Mouse (Mus musculus): Measurements from ENCODE around the gene Tbc1d9b. TPM values are rescaled to one million over a fixed set of nuclear protein-coding genes. Genes with fewer than 3 reads are reported as not detected.
"Not testable (repeated sequence)": the region's sequence is repeated elsewhere in the genome, so short reads cannot be mapped to it uniquely, and the experiment has no call there.

Gene Tbc1d9b
- polyA plus RNA-seq, 1 experiment from 2014 or later: 13.1 TPM

- ATAC-seq (ENCODE audit: low read depth): no peak
- Histone ChIP-seq H3K27me3 (ENCODE audit: control insufficient read depth, insufficient read depth, low read depth, low read length) (no peaks in the 10 kb centered on the region), H3K9me3 (replicated peaks; ENCODE audit: control insufficient read depth, low read length) (no peaks in the 10 kb centered on the region), H3K9ac (ENCODE audit: low read depth, low read length) (no peak overlapping the region), H3K4me1 (ENCODE audit: control insufficient read depth, low read depth, low read length) (peaks cover 8% of the 10 kb centered on the region; the same call in 1 of the 2 replicates), H3K4me2 (ENCODE audit: low read depth, low read length) (no peak overlapping the region), H3K27ac (ENCODE audit: low read length) (no peak overlapping the region), H3K4me3 (ENCODE audit: low read depth, low read length) (no peak overlapping the region), H3K36me3 (ENCODE audit: control insufficient read depth, insufficient read depth) (peaks cover 14% of the 10 kb centered on the region)
- WGBS (ENCODE audit: insufficient replicate concordance): 81% methylated on average over 16 of the region's 16 CpGs
These were observed 25.6 kb downstream of the Tbc1d9b start for GRCm38 (mm10) chr11:50156725-50157258.

GRCm38 (mm10) chr11:50158346-50158745, 27.1 kb downstream of the Tbc1d9b start:
- Histone ChIP-seq H3K4me3 (ENCODE audit: low read depth, low read length) (no peak overlapping the region), H3K9ac (ENCODE audit: low read depth, low read length) (no peak overlapping the region), H3K27me3 (ENCODE audit: control insufficient read depth, insufficient read depth, low read depth, low read length) (no peaks in the 10 kb centered on the region), H3K4me2 (ENCODE audit: low read depth, low read length) (no peak overlapping the region), H3K36me3 (ENCODE audit: control insufficient read depth, insufficient read depth) (peaks cover 14% of the 10 kb centered on the region), H3K27ac (ENCODE audit: low read length) (no peak overlapping the region), H3K4me1 (ENCODE audit: control insufficient read depth, low read depth, low read length) (peaks cover 8% of the 10 kb centered on the region), H3K9me3 (replicated peaks; ENCODE audit: control insufficient read depth, low read length) (no peaks in the 10 kb centered on the region)
- 64% methylated on average over 7 of the region's 7 CpGs for WGBS (ENCODE audit: insufficient replicate concordance)
- ATAC-seq (ENCODE audit: low read depth): peak; percentile 24

- WGBS (ENCODE audit: insufficient replicate concordance): 65% methylated on average over 4 of the region's 4 CpGs
- Histone ChIP-seq H3K27ac (ENCODE audit: low read length) (no peak overlapping the region), H3K36me3 (ENCODE audit: control insufficient read depth, insufficient read depth) (peaks cover 17% of the 10 kb centered on the region), H3K4me1 (ENCODE audit: control insufficient read depth, low read depth, low read length) (peaks cover 8% of the 10 kb centered on the region), H3K9ac (ENCODE audit: low read depth, low read length) (no peak overlapping the region), H3K4me3 (ENCODE audit: low read depth, low read length) (no peak overlapping the region), H3K27me3 (ENCODE audit: control insufficient read depth, insufficient read depth, low read depth, low read length) (no peaks in the 10 kb centered on the region), H3K9me3 (replicated peaks; ENCODE audit: control insufficient read depth, low read length) (no peaks in the 10 kb centered on the region), H3K4me2 (ENCODE audit: low read depth, low read length) (no peak overlapping the region)
- no peak for ATAC-seq (ENCODE audit: low read depth)
These were observed 28.2 kb downstream of the Tbc1d9b start for GRCm38 (mm10) chr11:50159347-50159746.

GRCm38 (mm10) chr11:50161578-50162304, 30.5 kb downstream of the Tbc1d9b start:
- Histone ChIP-seq H3K4me2 (ENCODE audit: low read depth, low read length) (no peak overlapping the region), H3K36me3 (ENCODE audit: control insufficient read depth, insufficient read depth) (peaks cover 9% of the 10 kb centered on the region)
- WGBS (ENCODE audit: insufficient replicate concordance): 49% methylated on average over 10 of the region's 10 CpGs

GRCm38 (mm10) chr11:50162338-50163050, 31.3 kb downstream of the Tbc1d9b start:
- peak; percentile 28; the same call in 1 of the 2 replicates for ATAC-seq (ENCODE audit: low read depth)
- Histone ChIP-seq H3K27me3 (ENCODE audit: control insufficient read depth, insufficient read depth, low read depth, low read length) (no peaks in the 10 kb centered on the region), H3K4me3 (ENCODE audit: low read depth, low read length) (no peak overlapping the region), H3K4me1 (ENCODE audit: control insufficient read depth, low read depth, low read length) (peaks cover 8% of the 10 kb centered on the region), H3K9me3 (replicated peaks; ENCODE audit: control insufficient read depth, low read length) (no peaks in the 10 kb centered on the region), H3K9ac (ENCODE audit: low read depth, low read length) (no peak overlapping the region), H3K27ac (ENCODE audit: low read length) (no peak overlapping the region), H3K4me2 (ENCODE audit: low read depth, low read length) (no peak overlapping the region), H3K36me3 (ENCODE audit: control insufficient read depth, insufficient read depth) (peaks cover 4% of the 10 kb centered on the region)
- 66% methylated on average over 3 of the region's 3 CpGs for WGBS (ENCODE audit: insufficient replicate concordance)

More at GRCm38 (mm10) chr11:50161578-50162304, 30.5 kb downstream of the Tbc1d9b start:
- ATAC-seq (ENCODE audit: low read depth): peak; percentile 37; the same call in 1 of the 2 replicates
- Histone ChIP-seq H3K4me1 (ENCODE audit: control insufficient read depth, low read depth, low read length) (peaks cover 8% of the 10 kb centered on the region), H3K27me3 (ENCODE audit: control insufficient read depth, insufficient read depth, low read depth, low read length) (no peaks in the 10 kb centered on the region), H3K9me3 (replicated peaks; ENCODE audit: control insufficient read depth, low read length) (no peaks in the 10 kb centered on the region), H3K4me3 (ENCODE audit: low read depth, low read length) (no peak overlapping the region), H3K27ac (ENCODE audit: low read length) (no peak overlapping the region), H3K9ac (ENCODE audit: low read depth, low read length) (no peak overlapping the region)

GRCm38 (mm10) chr11:50168352-50168751, 37.2 kb downstream of the Tbc1d9b start:
- no peak for ATAC-seq (ENCODE audit: low read depth)
- Histone ChIP-seq H3K36me3 (ENCODE audit: control insufficient read depth, insufficient read depth) (peaks cover 12% of the 10 kb centered on the region), H3K4me3 (ENCODE audit: low read depth, low read length) (no peak overlapping the region), H3K27ac (ENCODE audit: low read length) (no peak overlapping the region), H3K9ac (ENCODE audit: low read depth, low read length) (no peak overlapping the region), H3K27me3 (ENCODE audit: control insufficient read depth, insufficient read depth, low read depth, low read length) (no peaks in the 10 kb centered on the region), H3K9me3 (replicated peaks; ENCODE audit: control insufficient read depth, low read length) (no peaks in the 10 kb centered on the region), H3K4me2 (ENCODE audit: low read depth, low read length) (no peak overlapping the region), H3K4me1 (ENCODE audit: control insufficient read depth, low read depth, low read length) (no peaks in the 10 kb centered on the region)
- WGBS (ENCODE audit: insufficient replicate concordance): 70% methylated on average over 5 of the region's 5 CpGs

GRCm38 (mm10) chr11:50174111-50174729, 43.0 kb downstream of the Tbc1d9b start, which contains the start of gene Mrnip:
TSS of gene Mrnip (plus strand) at chr11:50174444.
- H3K9me3 ChIP-seq (replicated peaks; ENCODE audit: control insufficient read depth, low read length); ATAC-seq (ENCODE audit: low read depth); H3K27me3 ChIP-seq (ENCODE audit: control insufficient read depth, insufficient read depth, low read depth, low read length); H3K36me3 ChIP-seq (ENCODE audit: control insufficient read depth, insufficient read depth): not testable (repeated sequence)
- Histone ChIP-seq H3K4me1 (ENCODE audit: control insufficient read depth, low read depth, low read length) (peaks cover 20% of the 10 kb centered on the region), H3K4me2 (ENCODE audit: low read depth, low read length) (peak within 1 kb of the TSS; percentile 86), H3K4me3 (ENCODE audit: low read depth, low read length) (peak within 1 kb of the TSS; percentile 78), H3K27ac (ENCODE audit: low read length) (peak within 1 kb of the TSS; percentile 85), H3K9ac (ENCODE audit: low read depth, low read length) (peak within 1 kb of the TSS; percentile 77)
- WGBS (ENCODE audit: insufficient replicate concordance): 5% methylated on average over 19 of the region's 19 CpGs

GRCm38 (mm10) chr11:50174730-50175187, 43.6 kb downstream of the Tbc1d9b start:
- Histone ChIP-seq H3K27ac (ENCODE audit: low read length) (peak overlapping the region; percentile 85), H3K27me3 (ENCODE audit: control insufficient read depth, insufficient read depth, low read depth, low read length) (no peaks in the 10 kb centered on the region), H3K4me1 (ENCODE audit: control insufficient read depth, low read depth, low read length) (peaks cover 21% of the 10 kb centered on the region), H3K9me3 (replicated peaks; ENCODE audit: control insufficient read depth, low read length) (no peaks in the 10 kb centered on the region), H3K36me3 (ENCODE audit: control insufficient read depth, insufficient read depth) (peaks cover 5% of the 10 kb centered on the region; the same call in 1 of the 2 replicates), H3K9ac (ENCODE audit: low read depth, low read length) (peak overlapping the region; percentile 77), H3K4me2 (ENCODE audit: low read depth, low read length) (peak overlapping the region; percentile 86), H3K4me3 (ENCODE audit: low read depth, low read length) (peak overlapping the region; percentile 78)
- under 1% methylated on average over 27 of the region's 27 CpGs for WGBS (ENCODE audit: insufficient replicate concordance)
- ATAC-seq (ENCODE audit: low read depth): peak; percentile 98
